Mouse (Mus musculus) heart, adult 2 months (tissue): ENCODE results near the gene Ccdc39. TPM values are rescaled to one million over a fixed set of nuclear protein-coding genes. Genes with fewer than 3 reads are reported as not detected.

Experiments
- DNase-seq, 2 experiments: peaks; one replicate each; pipeline ENCODE4 v3.0.0; 2021
- H3K27ac ChIP-seq: fragments of 200-600 bp; 2 replicates; pipeline ENCODE4 v1.8.1; 2022
- H3K27me3 ChIP-seq: fragments of 200-500 bp; 2 replicates; pipeline ENCODE4 v1.6.1; 2012; ENCODE audit warnings: mild to moderate bottlenecking, low read length, inconsistent platforms, mixed read lengths; ENCODE audit not compliant: control insufficient read depth, insufficient read depth
- H3K36me3 ChIP-seq: fragments of 200-500 bp; 2 replicates; pipeline ENCODE4 v1.6.1; 2012; ENCODE audit warnings: low read length, inconsistent platforms; ENCODE audit not compliant: control insufficient read depth, insufficient read depth
- H3K4me1 ChIP-seq: fragments of 200-500 bp; 2 replicates; pipeline ENCODE4 v1.6.1; 2011; ENCODE audit warnings: low read length; ENCODE audit not compliant: control insufficient read depth, insufficient read depth
- H3K4me3 ChIP-seq: fragments of 200-600 bp; 2 replicates; pipeline ENCODE4 v1.8.1; 2022
- H3K79me2 ChIP-seq: fragments of 200-500 bp; replicated peaks from 2 replicates; pipeline ENCODE4 v1.6.1; 2012; ENCODE audit warnings: mild to moderate bottlenecking, inconsistent platforms, low read length, moderate library complexity, mixed read lengths; ENCODE audit not compliant: control insufficient read depth, insufficient read depth
- H3K9ac ChIP-seq: fragments of 200-500 bp; 2 replicates; pipeline ENCODE4 v1.6.1; 2012; ENCODE audit warnings: low read depth, mild to moderate bottlenecking, control low read depth, inconsistent platforms, low read length, mixed read lengths
- CTCF ChIP-seq: fragments of 200-600 bp; IDR thresholded peaks from 2 replicates; pipeline ENCODE4 v1.8.1; 2022; ENCODE audit warnings: antibody characterized with exemption, mild to moderate bottlenecking, moderate library complexity
- EP300 ChIP-seq: fragments of 200-500 bp; IDR thresholded peaks from 2 replicates; pipeline ENCODE4 v1.6.1; 2011; ENCODE audit warnings: low read depth, low read length, control low read depth; ENCODE audit not compliant: insufficient read depth
- POLR2A ChIP-seq: fragments of 200-500 bp; IDR thresholded peaks from 2 replicates; pipeline ENCODE4 v1.6.1; 2011; ENCODE audit warnings: mild to moderate bottlenecking, low read depth, low read length, control low read depth; ENCODE audit not compliant: insufficient read depth
- WGBS: fragments of 180-500 bp; shearing (Covaris S2); methylation state at CpG from one replicate; pipeline ENCODE4 v1.1.7; 2018; 5-methylcytosine and 5-hydroxymethylcytosine counted together
- intact Hi-C: fragments of 180-260 bp; cut with DNase I; formaldehyde crosslinking; loops from one replicate; pipeline ENCODE4 v1.15.1; 2025
- polyA plus RNA-seq: library from polyadenylated mRNA; depleted of rRNA; stranded (reverse); fragments of >200 nt; gene quantifications from 2 replicates; pipeline ENCODE4 v1.2.3, GENCODE M21; 2012; rRNA removed
- total RNA-seq, 2 experiments: library from RNA; stranded (reverse); gene quantifications; 2 replicates each; pipeline ENCODE4 v1.2.3; 2021

Gene Ccdc39
- total and polyA plus RNA-seq, 3 experiments = 0.09 to 2.5 (median 0.13) TPM

DNA sequence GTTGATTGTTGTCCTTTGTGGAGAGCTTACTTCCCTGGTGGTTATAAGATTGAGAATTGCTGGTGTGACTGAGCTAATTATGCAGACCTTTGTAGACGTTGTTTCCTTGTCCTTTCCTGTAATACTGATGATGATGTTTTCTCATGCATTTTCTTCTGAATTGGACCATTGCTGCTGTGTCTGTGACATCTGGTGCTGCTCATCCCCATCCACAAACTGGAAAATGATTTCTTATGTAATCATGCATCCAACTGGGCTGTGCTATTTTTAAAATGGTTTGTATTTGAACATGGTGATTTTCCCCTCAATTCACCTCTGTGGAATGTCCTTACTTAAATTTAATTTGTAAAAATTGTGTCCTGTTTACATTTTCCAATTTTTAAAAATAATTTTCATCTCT is 37.0 kb downstream of the Ccdc39 start:
- Histone ChIP-seq H3K36me3 (peaks cover 23% of the 10 kb centered on the region), H3K4me1 (no peaks in the 10 kb centered on the region), H3K27me3 (no peaks in the 10 kb centered on the region), H3K79me2 (no peaks in the 10 kb centered on the region), H3K9ac (no peak overlapping the region), H3K27ac (no peak overlapping the region), H3K4me3 (no peak overlapping the region)
- TF ChIP-seq EP300 = no peak
- TF ChIP-seq CTCF = no peak
- TF ChIP-seq POLR2A = no peak
- DNase-seq = no peak
- intact Hi-C loops = loop anchor here (10.0 kb wide), 1 partner anchor 278 kb away; the partner anchor contains the start of gene Dnajc19
- WGBS = 81% methylated on average over 1 of the region's 1 CpGs

DNA sequence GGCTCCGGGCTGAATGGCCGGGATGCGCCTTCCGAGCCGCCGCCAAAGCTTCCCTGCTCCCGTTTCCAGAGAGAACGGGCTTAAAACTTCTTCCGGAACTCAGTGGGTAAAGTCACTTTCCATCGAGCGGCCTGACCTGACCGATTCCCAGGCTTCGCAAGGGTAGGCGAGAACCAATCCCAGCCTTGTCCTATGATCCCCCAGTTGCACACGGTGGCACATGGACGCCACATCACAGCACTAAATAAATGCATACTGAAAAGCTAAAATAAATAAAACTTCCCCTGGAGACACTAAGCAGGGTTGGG is 43.6 kb downstream of the Ccdc39 start:
- Histone ChIP-seq H3K36me3 (peaks cover 14% of the 10 kb centered on the region), H3K27ac (peak overlapping the region; percentile 97), H3K4me1 (no peaks in the 10 kb centered on the region; the same call in 1 of the 2 replicates), H3K79me2 (no peaks in the 10 kb centered on the region), H3K4me3 (peak overlapping the region; percentile 99), H3K9ac (peak overlapping the region; percentile 94), H3K27me3 (no peaks in the 10 kb centered on the region)
- no peak for TF ChIP-seq CTCF
- TF ChIP-seq EP300 = no peak
- no peak for TF ChIP-seq POLR2A
- DNase-seq = no peak
- intact Hi-C loops = loop anchor here (10.0 kb wide), 1 partner anchor 284 kb away; the partner anchor contains the start of gene Dnajc19
- 0% methylated on average over 16 of the region's 16 CpGs for WGBS

DNA sequence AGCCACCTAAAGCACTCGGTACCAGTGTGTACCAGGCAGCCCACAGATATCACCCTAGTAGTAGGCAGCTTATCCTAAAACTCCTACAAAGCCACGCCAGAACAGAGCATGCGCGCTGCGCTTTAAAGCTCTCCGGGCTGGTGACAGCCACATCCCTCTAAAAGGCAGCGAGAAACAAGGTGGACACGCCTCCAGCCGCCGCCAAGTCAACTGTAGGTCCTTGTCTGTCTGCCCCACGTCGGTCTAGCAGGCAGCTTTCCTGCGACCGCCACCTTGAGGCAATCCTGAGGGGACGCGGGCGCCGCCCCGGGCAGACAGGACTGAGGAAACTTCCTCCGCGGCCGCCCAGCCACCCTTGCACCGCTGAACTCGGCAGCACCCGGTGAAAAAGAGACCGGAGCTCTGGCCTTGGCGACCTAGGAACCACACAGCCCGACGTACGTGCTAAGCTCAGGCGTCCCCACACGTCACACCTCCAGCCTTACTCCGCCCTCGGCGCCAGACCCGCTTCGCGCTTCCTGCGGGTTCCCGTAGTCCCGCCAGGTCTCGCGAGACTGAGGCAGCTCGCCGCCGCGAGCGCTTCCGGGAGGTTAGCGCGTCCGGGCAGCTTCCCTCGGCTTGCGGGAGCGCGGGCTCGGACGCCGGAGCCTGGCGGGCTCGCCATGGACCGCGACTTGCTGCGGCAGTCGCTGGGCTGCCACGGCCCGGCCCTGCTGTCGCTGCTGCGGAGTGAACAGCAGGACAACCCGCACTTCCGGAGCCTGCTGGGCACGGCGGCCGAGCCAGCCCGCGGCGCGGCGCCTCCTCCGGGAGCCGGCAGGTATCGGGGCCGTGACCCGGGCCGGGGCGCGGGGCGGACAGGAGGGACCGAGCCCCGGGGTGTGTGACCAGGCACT is 44.2 kb downstream of the Ccdc39 start, which contains the start of gene Ttc14:
Ttc14 (plus strand) TSS at position 216 of the 896 bp plus-strand sequence.
- H3K4me1 ChIP-seq = no peaks in the 10 kb centered on the region; the same call in 1 of the 2 replicates
- peak; percentile 98 to 100 for DNase-seq
- peak within 1 kb of the TSS; percentile 99 for H3K4me3 ChIP-seq
- no peaks in the 10 kb centered on the region for H3K27me3 ChIP-seq
- H3K27ac ChIP-seq = peak within 1 kb of the TSS; percentile 97
- 0 out of 2 replicates have a peak, but pooled peaks have one; percentile 11 for TF ChIP-seq EP300
- TF ChIP-seq CTCF = peak; percentile 64
- TF ChIP-seq POLR2A = peak; percentile 90
- no peaks in the 10 kb centered on the region for H3K79me2 ChIP-seq
- under 1% methylated on average over 89 of the region's 90 CpGs for WGBS
- H3K9ac ChIP-seq = peak within 1 kb of the TSS; percentile 94
- peaks cover 13% of the 10 kb centered on the region for H3K36me3 ChIP-seq
- intact Hi-C loops = loop anchor here (10.0 kb wide), 1 partner anchor 285 kb away; the partner anchor contains the start of gene Dnajc19

DNA sequence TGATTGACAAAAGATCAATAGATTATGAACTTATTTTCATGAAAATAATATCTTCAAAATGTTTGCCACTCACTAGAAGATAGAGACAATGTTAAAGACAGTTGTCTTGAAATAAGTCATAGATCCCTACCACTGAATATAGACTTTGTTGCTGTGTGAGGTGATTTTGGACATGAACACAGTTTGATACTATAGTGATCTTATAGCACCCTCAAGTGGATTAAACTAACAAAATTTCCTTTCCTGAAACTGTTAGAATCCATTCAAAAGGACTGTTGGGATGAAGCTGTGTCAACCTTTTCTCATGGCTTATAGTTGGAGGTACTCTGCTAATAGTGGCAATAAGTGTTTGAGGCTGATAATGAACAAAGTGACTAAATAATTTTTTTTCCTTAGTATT is 53.1 kb downstream of the Ccdc39 start:
- Histone ChIP-seq H3K4me3 (no peak overlapping the region), H3K27ac (no peak overlapping the region), H3K27me3 (no peaks in the 10 kb centered on the region), H3K36me3 (no peaks in the 10 kb centered on the region), H3K79me2 (no peaks in the 10 kb centered on the region), H3K4me1 (no peaks in the 10 kb centered on the region), H3K9ac (no peak overlapping the region)
- intact Hi-C loops = loop anchor here (1.0 to 5.0 kb wide), 2 partner anchors 483 to 749 kb away; no protein-coding TSS in a partner anchor
- TF ChIP-seq CTCF (peak; percentile 65), EP300 (no peak)
- no peak for DNase-seq

Other genes starting within 250 kb of the Ccdc39 start
- gene Ttc14, start 44.5 kb downstream of the Ccdc39 start, total RNA-seq = 10 to 100 TPM; 14.1 to 18.9 TPM
- 7.4 and 15.2 TPM in 2 replicates for gene Ttc14, start 44.5 kb downstream of the Ccdc39 start, polyA plus RNA-seq
- gene Fxr1, start 175.6 kb upstream of the Ccdc39 start, total RNA-seq = 100 to 1,000 TPM; 177 to 197 TPM
- 32.2 and 73.2 TPM in 2 replicates for gene Fxr1, start 175.6 kb upstream of the Ccdc39 start, polyA plus RNA-seq
- gene Dnajc19, start 237.0 kb upstream of the Ccdc39 start, total RNA-seq = 100 to 1,000 TPM; 129 to 149 TPM
- gene Dnajc19, start 237.0 kb upstream of the Ccdc39 start, polyA plus RNA-seq = 107 and 125 TPM in 2 replicates